Mouse (Mus musculus): Measurements from ENCODE around the gene Cd9. TPM values are rescaled to one million over a fixed set of nuclear protein-coding genes. Genes with fewer than 3 reads are reported as not detected.

The Cd9 gene
- polyA plus RNA-seq, 1 experiment from 2014 or later, result 79.6 TPM

DNA sequence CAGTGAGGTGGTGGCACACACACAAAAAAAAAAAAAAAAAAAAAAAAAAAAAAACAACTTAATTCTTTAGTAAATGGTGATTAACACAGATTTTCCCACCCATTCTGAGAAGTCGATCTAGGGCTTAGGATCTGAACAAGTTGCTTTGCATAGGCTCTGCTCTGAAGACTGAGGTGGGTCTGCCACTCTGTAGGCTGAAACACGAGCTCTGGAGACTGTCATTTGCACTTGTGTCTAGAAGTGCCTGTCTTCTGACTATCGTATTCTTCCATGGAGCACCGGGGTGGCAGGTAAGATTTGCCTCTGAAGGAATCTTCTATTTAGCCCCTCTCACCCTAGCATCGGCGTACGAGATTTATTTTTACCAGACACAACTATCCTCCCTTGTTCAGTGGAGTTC is 62.1 kb downstream of the Cd9 start:
- Histone ChIP-seq H3K27me3 (replicated peaks) (no peaks in the 10 kb centered on the region), H3K4me2 (no peak overlapping the region), H3K36me3 (no peaks in the 10 kb centered on the region), H3K9ac (no peak overlapping the region), H3K4me1 (peaks cover 27% of the 10 kb centered on the region), H3K9me3 (no peaks in the 10 kb centered on the region), H3K27ac (replicated peaks) (no peak overlapping the region), H3K4me3 (no peak overlapping the region)
- ATAC-seq (ENCODE audit: extremely low read depth, insufficient number of reproducible peaks, low FRiP score, low TSS enrichment), result no peak
- 49% methylated on average over 7 of the region's 7 CpGs for WGBS

GRCm38 (mm10) chr6:125430982-125431381 is 63.6 kb downstream of the Cd9 start:
- H3K27me3 ChIP-seq (replicated peaks), result no peaks in the 10 kb centered on the region
- H3K36me3 ChIP-seq, result no peaks in the 10 kb centered on the region
- H3K4me2 ChIP-seq, result no peak overlapping the region
- H3K27ac ChIP-seq (replicated peaks), result no peak overlapping the region
- no peak for ATAC-seq (ENCODE audit: extremely low read depth, insufficient number of reproducible peaks, low FRiP score, low TSS enrichment)
- WGBS, result 58% methylated on average over 3 of the region's 3 CpGs
- H3K9ac ChIP-seq, result no peak overlapping the region
- H3K4me3 ChIP-seq, result no peak overlapping the region
- H3K9me3 ChIP-seq, result no peaks in the 10 kb centered on the region
- peaks cover 33% of the 10 kb centered on the region for H3K4me1 ChIP-seq

DNA sequence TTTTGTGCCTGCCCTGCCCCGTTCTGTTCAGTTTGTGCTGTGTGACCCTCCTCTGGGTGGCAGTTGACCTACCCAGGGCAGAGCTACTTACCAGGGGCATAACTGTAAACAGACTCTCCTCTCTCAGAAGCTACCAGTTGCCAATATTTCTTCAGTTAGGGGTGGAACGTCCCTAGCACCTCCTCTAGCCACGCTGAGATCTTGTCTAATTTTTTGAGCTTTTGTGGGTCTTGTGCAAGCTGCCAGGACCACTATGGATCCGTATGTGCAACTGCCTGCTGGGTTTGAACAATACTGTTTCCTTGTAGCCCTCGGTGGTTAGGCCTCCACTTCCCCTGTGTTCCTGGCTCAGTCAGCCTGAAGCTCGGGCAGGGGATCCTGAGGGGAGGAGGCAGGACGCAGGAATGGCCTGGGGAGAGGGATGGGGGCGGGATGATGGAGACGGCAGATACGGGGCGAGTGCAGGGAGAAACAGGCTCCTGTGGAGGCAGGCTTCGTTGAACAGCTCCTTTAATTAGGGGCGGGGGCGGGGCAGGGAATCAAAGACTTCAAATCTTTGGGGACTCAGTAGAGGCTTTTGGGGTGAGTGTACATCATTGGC is 64.1 kb downstream of the Cd9 start:
- Histone ChIP-seq H3K4me2 (no peak overlapping the region), H3K9me3 (no peaks in the 10 kb centered on the region), H3K4me3 (no peak overlapping the region), H3K4me1 (peaks cover 33% of the 10 kb centered on the region), H3K27me3 (replicated peaks) (no peaks in the 10 kb centered on the region), H3K27ac (replicated peaks) (no peak overlapping the region), H3K9ac (peak overlapping the region; percentile 19; the same call in 1 of the 2 replicates), H3K36me3 (no peaks in the 10 kb centered on the region)
- 17% methylated on average over 14 of the region's 14 CpGs for WGBS
- no peak for ATAC-seq (ENCODE audit: extremely low read depth, insufficient number of reproducible peaks, low FRiP score, low TSS enrichment)

DNA sequence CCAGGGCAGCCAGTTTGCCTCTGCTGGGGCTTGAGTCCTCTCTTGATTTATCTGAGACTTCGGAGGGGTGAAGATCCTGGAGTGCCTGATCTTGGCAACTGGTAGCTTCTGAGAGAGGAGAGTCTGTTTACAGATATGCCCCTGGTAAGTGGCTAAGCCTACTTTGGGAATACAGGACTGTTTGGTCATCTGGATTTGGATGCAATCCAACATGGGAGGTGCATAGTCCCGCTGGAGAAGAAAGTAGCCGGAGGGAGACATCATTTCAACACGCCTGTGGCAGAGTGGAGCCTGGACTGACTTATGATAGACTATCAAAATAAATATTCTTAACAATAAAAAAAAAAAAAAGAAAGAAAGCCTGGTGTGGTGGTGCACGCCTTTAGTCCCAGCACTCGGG is 64.8 kb downstream of the Cd9 start:
- Histone ChIP-seq H3K4me1 (peaks cover 33% of the 10 kb centered on the region), H3K4me2 (no peak overlapping the region), H3K9ac (no peak overlapping the region), H3K36me3 (no peaks in the 10 kb centered on the region), H3K4me3 (no peak overlapping the region), H3K27ac (replicated peaks) (no peak overlapping the region), H3K27me3 (replicated peaks) (peaks cover 4% of the 10 kb centered on the region; the same call in 1 of the 2 replicates), H3K9me3 (no peaks in the 10 kb centered on the region)
- no peak for ATAC-seq (ENCODE audit: extremely low read depth, insufficient number of reproducible peaks, low FRiP score, low TSS enrichment)
- WGBS, result 53% methylated on average over 6 of the region's 6 CpGs

GRCm38 (mm10) chr6:125426383-125427360 is 67.9 kb downstream of the Cd9 start:
- peaks cover 8% of the 10 kb centered on the region; the same call in 1 of the 2 replicates for H3K27me3 ChIP-seq (replicated peaks)
- H3K36me3 ChIP-seq, result no peaks in the 10 kb centered on the region
- H3K4me1 ChIP-seq, result peaks cover 36% of the 10 kb centered on the region
- H3K4me3 ChIP-seq, result peak overlapping the region; percentile 52
- peak; percentile 75 for ATAC-seq (ENCODE audit: extremely low read depth, insufficient number of reproducible peaks, low FRiP score, low TSS enrichment)
- H3K4me2 ChIP-seq, result peak overlapping the region; percentile 85
- H3K9me3 ChIP-seq, result no peaks in the 10 kb centered on the region
- peak overlapping the region; percentile 74 for H3K9ac ChIP-seq
- 2% methylated on average over 25 of the region's 25 CpGs for WGBS
- H3K27ac ChIP-seq (replicated peaks), result peak overlapping the region; percentile 57; the same call in 1 of the 2 replicates

- Histone ChIP-seq H3K36me3 (no peaks in the 10 kb centered on the region), H3K9me3 (no peaks in the 10 kb centered on the region), H3K4me1 (peaks cover 33% of the 10 kb centered on the region), H3K4me2 (no peak overlapping the region), H3K4me3 (no peak overlapping the region), H3K27ac (replicated peaks) (no peak overlapping the region), H3K27me3 (replicated peaks) (peaks cover 8% of the 10 kb centered on the region; the same call in 1 of the 2 replicates), H3K9ac (no peak overlapping the region)
- ATAC-seq (ENCODE audit: extremely low read depth, insufficient number of reproducible peaks, low FRiP score, low TSS enrichment), result no peak
- WGBS, result 55% methylated on average over 15 of the region's 15 CpGs
Measured at GRCm38 (mm10) chr6:125425205-125426090, 69.1 kb downstream of the Cd9 start.

DNA sequence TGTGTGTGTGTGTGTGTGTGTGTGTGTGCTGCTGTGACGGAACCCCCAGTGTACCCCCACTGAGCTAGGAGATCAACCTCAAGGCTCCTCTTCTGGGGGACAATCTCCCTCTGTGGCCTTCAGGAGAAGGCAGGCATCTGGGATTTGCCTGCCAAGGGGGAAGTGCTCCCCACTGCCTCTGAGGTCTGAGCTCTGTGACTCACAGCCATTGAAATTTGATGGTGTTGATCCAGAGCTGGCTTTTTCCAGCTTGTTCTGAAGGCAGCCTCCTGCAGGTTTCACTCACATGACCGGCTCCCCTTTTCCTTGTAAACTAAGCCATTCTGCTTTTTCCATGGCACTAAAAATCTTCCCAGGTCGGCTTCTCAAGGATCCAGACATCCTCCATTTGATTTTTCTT is 70.4 kb downstream of the Cd9 start:
- peaks cover 12% of the 10 kb centered on the region; the same call in 1 of the 2 replicates for H3K27me3 ChIP-seq (replicated peaks)
- no peaks in the 10 kb centered on the region for H3K36me3 ChIP-seq
- no peaks in the 10 kb centered on the region for H3K9me3 ChIP-seq
- no peak for ATAC-seq (ENCODE audit: extremely low read depth, insufficient number of reproducible peaks, low FRiP score, low TSS enrichment)
- no peak overlapping the region for H3K27ac ChIP-seq (replicated peaks)
- WGBS, result 60% methylated on average over 3 of the region's 3 CpGs
- H3K9ac ChIP-seq, result no peak overlapping the region
- no peak overlapping the region for H3K4me3 ChIP-seq
- H3K4me1 ChIP-seq, result peaks cover 23% of the 10 kb centered on the region
- H3K4me2 ChIP-seq, result no peak overlapping the region

GRCm38 (mm10) chr6:125423507-125423906 is 71.1 kb downstream of the Cd9 start:
- peaks cover 23% of the 10 kb centered on the region for H3K4me1 ChIP-seq
- no peak for ATAC-seq (ENCODE audit: extremely low read depth, insufficient number of reproducible peaks, low FRiP score, low TSS enrichment)
- 62% methylated on average over 13 of the region's 13 CpGs for WGBS

GRCm38 (mm10) chr6:125423099-125423498 is 71.5 kb downstream of the Cd9 start:
- Histone ChIP-seq H3K4me1 (peaks cover 23% of the 10 kb centered on the region), H3K4me2 (peak overlapping the region; percentile 57), H3K27me3 (replicated peaks) (peaks cover 14% of the 10 kb centered on the region; the same call in 1 of the 2 replicates), H3K9me3 (no peaks in the 10 kb centered on the region), H3K36me3 (no peaks in the 10 kb centered on the region), H3K9ac (peak overlapping the region; percentile 5; the same call in 1 of the 2 replicates), H3K27ac (replicated peaks) (no peak overlapping the region), H3K4me3 (no peak overlapping the region)
- no peak for ATAC-seq (ENCODE audit: extremely low read depth, insufficient number of reproducible peaks, low FRiP score, low TSS enrichment)
- WGBS, result 25% methylated on average over 3 of the region's 3 CpGs

More at GRCm38 (mm10) chr6:125423507-125423906, 71.1 kb downstream of the Cd9 start:
- Histone ChIP-seq H3K4me3 (no peak overlapping the region), H3K27ac (replicated peaks) (no peak overlapping the region), H3K4me2 (no peak overlapping the region), H3K27me3 (replicated peaks) (peaks cover 12% of the 10 kb centered on the region; the same call in 1 of the 2 replicates), H3K36me3 (no peaks in the 10 kb centered on the region), H3K9ac (no peak overlapping the region), H3K9me3 (no peaks in the 10 kb centered on the region)

DNA sequence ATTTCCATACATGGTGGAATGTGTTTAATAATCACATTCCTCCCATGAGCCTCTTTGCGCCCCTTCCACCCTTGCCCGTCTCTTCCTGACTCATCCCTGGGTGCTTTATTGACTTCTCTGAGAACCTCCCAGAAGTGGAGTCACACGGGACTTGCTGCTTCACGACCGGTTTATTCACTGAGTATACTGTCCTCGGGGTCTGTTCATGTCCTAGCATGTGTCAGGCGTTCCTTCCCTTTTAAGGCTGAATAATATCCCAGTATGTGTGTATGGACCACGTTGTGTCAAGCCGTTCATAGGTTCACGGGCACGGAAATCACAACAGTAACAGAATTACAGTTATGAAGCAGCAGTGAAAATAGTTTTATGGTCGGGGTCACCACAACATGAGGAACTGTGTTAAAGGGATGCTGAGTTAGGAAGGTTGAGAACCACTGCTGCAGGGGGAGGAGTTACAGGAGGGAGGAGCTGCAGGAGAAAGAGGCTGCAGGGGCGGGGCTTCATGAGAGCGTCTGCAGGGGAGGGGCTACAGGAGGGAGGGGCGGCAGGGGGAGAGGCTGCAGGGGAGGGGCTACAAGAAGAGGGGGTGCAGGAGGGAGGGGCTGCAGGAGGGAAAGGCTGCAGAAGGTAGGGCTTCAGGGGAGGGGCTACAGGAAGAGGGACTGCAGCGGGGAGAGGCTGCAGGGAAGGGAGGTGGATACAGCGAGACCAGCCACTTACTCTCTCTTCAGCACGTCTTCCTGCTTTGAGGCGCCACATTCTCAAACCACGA is 72.4 kb downstream of the Cd9 start:
- ATAC-seq (ENCODE audit: extremely low read depth, insufficient number of reproducible peaks, low FRiP score, low TSS enrichment), result 0 out of 2 replicates have a peak, but pooled peaks have one; percentile 33
- Histone ChIP-seq H3K4me1 (peaks cover 23% of the 10 kb centered on the region), H3K9ac (peak overlapping the region; percentile 5; the same call in 1 of the 2 replicates), H3K36me3 (no peaks in the 10 kb centered on the region), H3K27ac (replicated peaks) (no peak overlapping the region; the same call in 1 of the 2 replicates), H3K4me3 (peak overlapping the region; percentile 27), H3K9me3 (no peaks in the 10 kb centered on the region), H3K4me2 (peak overlapping the region; percentile 57), H3K27me3 (replicated peaks) (peaks cover 19% of the 10 kb centered on the region; the same call in 1 of the 2 replicates)
- 26% methylated on average over 19 of the region's 20 CpGs for WGBS

All from heart, embryonic 13.5 days (tissue).